Mouse (Mus musculus): ENCODE data around the gene Rnaset2a. TPM values are rescaled to one million over a fixed set of nuclear protein-coding genes. Genes with fewer than 3 reads are reported as not detected.
"Not testable (repeated sequence)": the region's sequence is repeated elsewhere in the genome, so short reads cannot be mapped to it uniquely, and the experiment has no call there.

Gene Rnaset2a
- polyA plus RNA-seq, 1 experiment from 2014 or later = 14.9 TPM

DNA sequence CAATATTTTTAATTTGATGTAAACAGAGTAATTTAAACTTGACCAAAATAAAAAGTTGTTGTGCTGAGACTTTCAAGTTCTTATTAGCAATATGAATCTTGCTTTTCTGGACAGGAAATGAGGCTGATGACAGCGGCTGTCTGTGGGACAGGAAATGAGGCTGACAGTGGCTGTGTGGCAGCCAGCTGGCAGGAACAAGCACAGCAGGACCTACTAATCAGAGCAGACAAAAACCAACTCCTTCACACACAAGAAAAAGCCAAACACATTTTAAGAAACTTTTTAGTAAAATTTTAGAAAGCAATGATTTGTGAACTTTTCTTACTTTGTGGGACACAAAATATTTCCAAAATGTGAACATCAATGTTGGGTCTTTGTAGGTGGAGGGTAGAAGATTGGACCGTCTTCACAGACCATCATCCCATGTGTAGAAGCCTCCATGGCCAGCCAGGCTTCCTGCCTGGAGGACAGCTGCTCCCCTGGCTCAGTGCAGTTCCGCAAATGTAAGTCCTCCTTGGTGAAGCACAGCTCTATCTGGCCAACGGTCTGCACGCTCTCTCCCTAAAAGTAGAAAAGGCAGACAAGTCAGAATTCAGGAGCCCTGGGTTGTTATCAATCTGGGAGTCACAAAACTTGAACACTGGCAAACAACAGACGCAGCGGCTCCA lies 19.4 kb downstream of the Rnaset2a start:
- not testable (repeated sequence) for H3K9me3 ChIP-seq; H3K4me3 ChIP-seq; H3K4me2 ChIP-seq (replicated peaks); H3K27me3 ChIP-seq; H3K4me1 ChIP-seq; H3K9ac ChIP-seq (replicated peaks); ATAC-seq (ENCODE audit: low FRiP score, low read depth); H3K27ac ChIP-seq (replicated peaks); H3K36me3 ChIP-seq
- 100% methylated on average over 1 of the region's 7 CpGs for WGBS

DNA sequence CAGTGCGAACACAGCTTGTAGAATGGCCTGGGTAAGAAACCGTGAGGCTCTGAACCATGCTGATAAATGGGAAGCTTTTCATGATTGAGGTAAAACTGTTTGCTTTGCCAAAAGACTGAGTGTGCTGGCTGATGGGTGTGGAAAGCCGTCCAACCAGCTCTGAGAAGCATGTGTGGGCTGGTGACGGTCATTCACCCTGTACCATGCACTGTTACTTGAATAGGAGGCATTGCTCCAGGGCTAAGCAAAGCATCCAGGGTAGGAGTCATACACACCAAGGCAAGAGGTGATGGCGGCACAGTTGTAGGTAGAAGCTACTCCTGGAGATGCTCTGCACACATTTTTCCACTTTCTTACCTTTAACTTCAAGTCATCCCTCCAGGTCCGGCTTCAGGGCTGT lies 23.3 kb downstream of the Rnaset2a start:
- WGBS = 100% methylated on average over 1 of the region's 6 CpGs
- ATAC-seq (ENCODE audit: low FRiP score, low read depth) = not testable (repeated sequence)

DNA sequence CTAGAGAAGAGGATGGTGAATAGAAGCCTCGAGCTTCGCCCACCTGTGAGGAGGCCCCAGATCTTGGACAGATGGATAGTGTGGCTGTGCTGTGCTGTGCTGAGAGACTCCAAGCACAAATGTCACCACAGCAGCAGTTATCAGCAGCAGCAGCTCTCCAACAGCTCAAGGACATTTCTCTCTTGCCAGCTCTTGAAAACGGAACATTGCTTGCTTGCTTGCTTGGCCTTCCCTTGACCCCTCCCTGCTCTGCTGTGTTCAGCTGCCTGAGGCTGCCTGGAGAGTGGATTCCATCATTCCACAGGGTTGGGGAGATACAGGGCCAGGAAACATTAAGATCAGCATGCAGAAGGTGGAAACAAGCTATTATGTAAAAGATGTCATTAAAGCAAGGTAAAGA lies 24.9 kb downstream of the Rnaset2a start:
- H3K4me3 ChIP-seq; H3K36me3 ChIP-seq; H3K27me3 ChIP-seq; ATAC-seq (ENCODE audit: low FRiP score, low read depth); H3K4me2 ChIP-seq (replicated peaks); H3K9ac ChIP-seq (replicated peaks); H3K9me3 ChIP-seq; H3K4me1 ChIP-seq; H3K27ac ChIP-seq (replicated peaks): not testable (repeated sequence)
- WGBS = no CpG with 5 or more reads among the region's 3 CpGs

More for the DNA sequence above, 23.3 kb downstream of the Rnaset2a start:
- not testable (repeated sequence) for H3K9me3 ChIP-seq; H3K27me3 ChIP-seq; H3K27ac ChIP-seq (replicated peaks); H3K36me3 ChIP-seq; H3K9ac ChIP-seq (replicated peaks); H3K4me3 ChIP-seq; H3K4me1 ChIP-seq; H3K4me2 ChIP-seq (replicated peaks)

DNA sequence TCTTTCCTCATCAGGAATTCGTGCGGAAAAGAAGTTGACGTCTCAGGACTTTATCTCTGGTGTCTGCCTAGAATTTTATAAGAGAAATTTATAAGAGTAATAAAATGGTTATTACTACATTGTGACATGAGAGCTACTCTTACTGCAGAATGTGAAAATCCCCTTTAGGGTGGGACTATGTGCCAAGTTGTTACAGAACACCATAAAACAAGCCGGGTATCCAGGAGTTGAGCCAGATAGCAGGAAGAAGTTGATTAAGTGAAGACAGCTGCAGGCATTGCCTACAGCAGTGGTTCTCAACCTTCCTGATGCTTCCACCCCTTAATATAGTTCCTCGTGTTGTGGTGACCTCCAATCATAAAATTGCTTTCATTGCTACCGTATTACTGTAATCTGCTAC lies 31.0 kb downstream of the Rnaset2a start:
- not testable (repeated sequence) for H3K27me3 ChIP-seq; H3K27ac ChIP-seq (replicated peaks); H3K4me1 ChIP-seq; H3K4me3 ChIP-seq; ATAC-seq (ENCODE audit: low FRiP score, low read depth); H3K4me2 ChIP-seq (replicated peaks); H3K36me3 ChIP-seq; H3K9me3 ChIP-seq; H3K9ac ChIP-seq (replicated peaks)
- no CpG with 5 or more reads among the region's 6 CpGs for WGBS

DNA sequence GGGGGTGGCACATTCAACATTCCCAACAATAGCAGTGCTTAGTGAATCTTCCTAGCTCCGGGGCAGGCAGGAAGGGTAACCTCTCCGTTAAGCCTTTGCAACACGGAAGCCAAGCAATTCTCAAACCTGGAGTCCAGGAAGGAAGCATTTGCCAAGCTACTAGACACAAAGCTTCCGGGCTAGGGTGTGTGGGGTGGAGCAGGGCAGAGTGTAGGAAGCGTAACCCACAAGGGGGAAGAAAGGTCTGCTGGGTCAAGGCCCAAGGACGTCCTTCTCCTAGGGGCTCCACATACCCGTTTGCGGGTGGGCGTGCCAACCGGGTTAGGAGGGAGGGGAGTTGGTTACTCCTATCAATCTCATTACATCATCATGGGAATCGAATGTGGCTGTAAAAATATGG lies 31.5 kb downstream of the Rnaset2a start:
- not testable (repeated sequence) for ATAC-seq (ENCODE audit: low FRiP score, low read depth); H3K9me3 ChIP-seq
- WGBS = 80% methylated on average over 6 of the region's 11 CpGs

DNA sequence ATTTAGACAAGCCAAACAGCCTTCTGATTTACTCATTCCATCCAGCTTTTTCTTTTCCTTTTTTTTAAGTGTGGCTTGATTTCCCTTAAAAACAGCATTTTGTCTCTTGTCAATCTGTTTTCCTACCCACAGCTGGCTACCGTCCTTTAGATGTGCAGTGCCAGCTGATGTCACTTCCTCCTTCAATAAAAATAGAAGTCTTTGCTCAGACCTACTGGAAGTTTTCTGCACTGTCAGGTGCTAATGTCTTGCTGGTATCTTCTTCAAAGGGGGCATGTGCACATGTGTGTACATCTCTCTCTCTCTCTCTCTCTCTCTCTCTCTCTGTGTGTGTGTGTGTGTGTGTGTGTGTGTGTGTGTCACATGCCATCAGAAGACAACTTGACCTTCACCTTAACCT lies 35.7 kb downstream of the Rnaset2a start:
- H3K27ac ChIP-seq (replicated peaks); H3K9ac ChIP-seq (replicated peaks); H3K4me2 ChIP-seq (replicated peaks); H3K36me3 ChIP-seq; H3K4me1 ChIP-seq; H3K4me3 ChIP-seq; H3K9me3 ChIP-seq; H3K27me3 ChIP-seq; ATAC-seq (ENCODE audit: low FRiP score, low read depth): not testable (repeated sequence)
- no CpG with 5 or more reads among the region's 1 CpGs for WGBS

More for the DNA sequence above, 31.5 kb downstream of the Rnaset2a start:
- H3K9ac ChIP-seq (replicated peaks); H3K27ac ChIP-seq (replicated peaks); H3K27me3 ChIP-seq; H3K36me3 ChIP-seq; H3K4me1 ChIP-seq; H3K4me2 ChIP-seq (replicated peaks); H3K4me3 ChIP-seq: not testable (repeated sequence)

DNA sequence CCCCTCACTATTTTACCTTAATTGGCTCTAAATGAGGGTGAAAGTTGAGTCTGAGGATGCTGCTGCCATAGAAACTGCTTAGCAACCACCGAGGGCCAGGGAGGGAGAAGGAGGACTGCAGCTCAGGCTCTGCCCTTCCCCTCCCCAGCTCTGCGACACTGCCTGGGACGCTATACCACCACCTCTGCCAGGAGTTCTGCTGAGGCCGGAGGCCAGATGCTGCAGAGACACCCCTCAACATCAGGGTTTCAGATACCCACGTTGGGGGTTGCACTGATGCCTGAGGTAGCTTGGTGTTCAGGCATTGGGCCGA lies 46.6 kb downstream of the Rnaset2a start:
- not testable (repeated sequence) for H3K4me2 ChIP-seq (replicated peaks); H3K4me1 ChIP-seq; H3K27ac ChIP-seq (replicated peaks); H3K27me3 ChIP-seq; H3K9ac ChIP-seq (replicated peaks); H3K36me3 ChIP-seq; H3K4me3 ChIP-seq; H3K9me3 ChIP-seq
- 27% methylated on average over 3 of the region's 6 CpGs for WGBS
- ATAC-seq (ENCODE audit: low FRiP score, low read depth) = peak; percentile 82

DNA sequence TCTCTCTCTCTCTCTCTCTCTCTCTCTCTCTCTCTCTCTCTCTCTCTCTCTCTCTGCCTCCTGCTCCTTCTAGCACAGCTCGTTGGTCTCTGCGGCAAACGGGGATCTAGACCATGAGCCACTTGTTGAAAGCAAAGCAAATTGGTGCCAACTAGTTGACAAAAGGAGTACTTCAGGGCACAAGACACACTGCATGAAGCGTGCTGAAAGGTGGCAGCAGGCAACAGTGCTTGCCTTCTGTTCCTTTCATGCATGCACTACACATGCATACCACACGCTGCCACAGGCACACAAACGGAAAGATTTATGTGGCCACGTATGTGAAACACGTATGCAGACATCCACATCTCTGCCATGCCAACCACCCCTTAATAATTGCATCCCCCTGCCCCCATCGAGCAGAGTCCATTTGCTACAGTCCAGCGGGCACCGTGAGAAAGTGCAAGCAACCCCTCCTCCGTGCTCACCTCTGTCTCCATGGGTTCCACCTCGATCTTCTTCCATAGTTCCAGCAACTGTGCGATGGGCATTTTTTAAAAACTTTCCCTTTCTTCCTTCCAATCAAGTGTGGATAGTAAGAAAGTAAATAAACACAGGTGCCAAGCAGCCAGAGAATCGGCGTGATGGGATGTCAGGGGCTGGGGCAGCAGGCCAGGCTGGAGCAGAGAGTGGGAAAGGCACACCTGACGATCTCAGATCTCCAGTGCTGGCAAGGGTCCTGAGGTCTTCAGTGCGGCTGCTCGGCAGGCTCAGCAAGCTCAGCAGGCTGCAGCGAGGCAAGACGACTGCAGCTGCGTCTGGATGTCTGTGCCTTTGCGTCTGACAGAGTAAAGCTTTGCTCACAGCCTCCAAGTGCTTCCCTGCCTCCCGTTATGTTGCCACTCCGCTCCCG lies 47.2 kb downstream of the Rnaset2a start:
- 67% methylated on average over 3 of the region's 26 CpGs for WGBS
- not testable (repeated sequence) for H3K9me3 ChIP-seq; H3K4me3 ChIP-seq; H3K27ac ChIP-seq (replicated peaks); H3K36me3 ChIP-seq; H3K9ac ChIP-seq (replicated peaks); H3K27me3 ChIP-seq; H3K4me1 ChIP-seq; H3K4me2 ChIP-seq (replicated peaks)
- peak; percentile 75 for ATAC-seq (ENCODE audit: low FRiP score, low read depth)

DNA sequence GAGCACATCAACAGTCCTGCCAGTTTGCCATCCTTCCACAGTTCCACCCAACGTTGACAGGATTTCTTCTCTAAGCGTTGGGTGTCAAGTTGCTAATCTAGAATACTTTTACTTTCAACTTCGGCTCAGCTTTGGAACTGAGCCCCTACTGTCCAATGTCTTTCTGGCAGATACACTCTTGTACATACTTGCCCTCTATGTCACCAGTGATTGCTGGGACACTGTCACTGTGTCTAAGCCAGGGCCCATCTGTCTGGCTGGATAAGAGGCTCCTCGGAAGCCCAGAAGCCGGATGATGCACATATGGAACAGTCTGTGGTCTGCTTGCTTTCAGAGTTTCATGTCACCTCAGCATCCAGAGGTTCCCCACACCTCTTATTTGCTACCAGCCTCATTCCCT lies 51.7 kb downstream of the Rnaset2a start:
- H3K36me3 ChIP-seq; H3K9me3 ChIP-seq; H3K4me1 ChIP-seq; H3K27ac ChIP-seq (replicated peaks); H3K4me2 ChIP-seq (replicated peaks); ATAC-seq (ENCODE audit: low FRiP score, low read depth); H3K27me3 ChIP-seq; H3K4me3 ChIP-seq; H3K9ac ChIP-seq (replicated peaks): not testable (repeated sequence)
- 78% methylated on average over 4 of the region's 5 CpGs for WGBS

DNA sequence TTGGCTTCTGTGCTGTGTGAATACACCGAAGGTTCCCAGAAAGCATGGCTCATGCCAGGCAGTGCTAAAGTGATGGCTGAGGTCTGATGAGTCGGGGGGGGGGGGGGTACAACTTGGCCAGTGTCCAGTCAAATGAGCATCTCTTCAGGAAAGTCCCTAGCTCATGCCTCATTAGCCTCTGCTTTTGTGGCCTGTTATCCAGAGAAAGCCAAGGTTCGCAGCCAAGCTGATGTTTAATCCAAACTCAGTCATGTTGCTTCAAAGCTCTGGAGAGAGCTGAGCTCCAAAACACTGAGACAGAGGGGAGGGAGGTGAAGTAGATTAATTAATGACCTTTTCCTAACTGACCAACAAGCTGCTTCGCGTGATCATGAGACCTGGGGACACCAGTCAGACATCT lies 52.2 kb downstream of the Rnaset2a start:
- not testable (repeated sequence) for H3K4me2 ChIP-seq (replicated peaks); H3K27ac ChIP-seq (replicated peaks); ATAC-seq (ENCODE audit: low FRiP score, low read depth); H3K27me3 ChIP-seq; H3K9ac ChIP-seq (replicated peaks); H3K9me3 ChIP-seq; H3K4me1 ChIP-seq; H3K36me3 ChIP-seq; H3K4me3 ChIP-seq
- WGBS = 33% methylated on average over 3 of the region's 5 CpGs

DNA sequence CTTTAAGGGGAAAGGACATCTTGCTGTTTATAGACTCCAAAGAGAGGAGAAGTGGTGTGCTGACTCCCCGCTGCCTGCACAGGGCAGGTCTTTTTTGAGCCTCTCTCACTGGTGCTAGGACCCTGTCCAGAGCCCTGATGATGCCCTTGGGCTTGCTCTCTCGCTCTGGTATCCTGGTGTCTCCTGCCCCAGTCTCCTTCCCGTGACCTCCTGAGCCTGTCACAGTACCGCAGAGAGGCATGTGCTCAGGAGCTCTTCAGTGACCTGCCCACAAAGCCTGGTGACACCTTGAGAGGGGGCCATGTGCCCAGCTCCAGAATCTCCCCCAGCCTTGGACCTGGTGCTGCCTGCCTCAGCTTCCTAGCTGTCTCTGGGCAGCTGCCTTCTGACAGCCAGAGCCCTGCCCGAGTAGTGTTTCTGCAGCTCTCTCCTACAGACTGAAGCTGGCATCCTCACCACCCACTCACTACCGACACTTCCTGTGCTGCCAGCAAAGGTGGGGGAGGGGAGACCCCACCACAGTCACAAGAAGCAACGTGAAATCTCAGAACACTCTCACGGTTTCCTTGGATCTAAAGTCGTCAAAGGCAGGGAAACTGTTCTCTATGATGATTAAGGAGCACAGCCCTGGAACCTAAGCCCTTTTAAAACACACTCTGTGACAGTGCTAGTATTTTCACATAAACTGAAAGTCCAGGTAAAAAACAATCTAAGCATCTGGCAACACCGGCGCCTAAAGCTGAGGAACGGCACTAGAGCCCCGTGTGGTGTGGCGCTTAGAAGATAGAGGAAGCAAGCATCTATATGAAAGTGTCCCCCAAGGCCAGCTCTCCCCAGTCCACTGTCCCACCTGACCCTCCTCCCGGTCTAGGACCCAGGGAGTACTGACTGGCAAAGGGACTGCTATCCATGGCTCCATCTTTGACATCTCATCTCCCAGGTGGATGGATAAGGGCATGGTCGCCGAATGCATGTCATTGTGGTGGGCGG lies 55.1 kb downstream of the Rnaset2a start:
- not testable (repeated sequence) for H3K4me1 ChIP-seq; ATAC-seq (ENCODE audit: low FRiP score, low read depth); H3K9me3 ChIP-seq; H3K4me2 ChIP-seq (replicated peaks); H3K9ac ChIP-seq (replicated peaks); H3K36me3 ChIP-seq; H3K4me3 ChIP-seq; H3K27me3 ChIP-seq; H3K27ac ChIP-seq (replicated peaks)
- 68% methylated on average over 4 of the region's 18 CpGs for WGBS

DNA sequence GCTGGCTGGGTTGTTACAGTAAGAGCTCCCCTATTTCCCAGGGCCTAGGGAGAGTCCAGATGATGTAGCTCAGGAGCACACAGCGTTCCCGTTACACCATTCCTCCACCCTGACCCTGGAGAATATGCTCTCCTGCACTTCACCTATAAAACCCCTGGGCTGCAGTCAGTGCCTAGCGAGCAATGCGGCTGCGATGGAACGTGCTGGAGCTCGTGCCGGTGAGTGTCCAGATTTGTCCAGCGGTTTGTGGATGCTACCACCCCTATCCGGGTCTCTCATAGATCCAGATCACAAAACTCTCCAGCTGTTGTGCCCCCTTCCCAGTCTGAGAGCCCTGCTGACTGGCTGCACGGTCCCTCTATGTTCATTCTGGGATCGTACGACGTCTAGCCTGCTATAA lies 56.6 kb downstream of the Rnaset2a start:
- not testable (repeated sequence) for H3K9ac ChIP-seq (replicated peaks); ATAC-seq (ENCODE audit: low FRiP score, low read depth); H3K36me3 ChIP-seq; H3K4me3 ChIP-seq; H3K27me3 ChIP-seq; H3K9me3 ChIP-seq; H3K4me1 ChIP-seq; H3K4me2 ChIP-seq (replicated peaks); H3K27ac ChIP-seq (replicated peaks)
- WGBS = 92% methylated on average over 14 of the region's 14 CpGs

Measured in midbrain, embryonic 12.5 days (tissue).